Mouse (Mus musculus) limb, embryonic 11.5 days (tissue): ENCODE results near the gene Pi4k2b. TPM values are rescaled to one million over a fixed set of nuclear protein-coding genes. Genes with fewer than 3 reads are reported as not detected.
"Not testable (repeated sequence)": the region's sequence is repeated elsewhere in the genome, so short reads cannot be mapped to it uniquely, and the experiment has no call there.

Experiments
- ATAC-seq: fragments of 200-750 bp; cut with Nextera tagmentation; 2 replicates; pipeline ENCODE4 v1.8.0; 2017; ENCODE audit warnings: low read depth; ENCODE audit not compliant: insufficient number of reproducible peaks, low FRiP score, low TSS enrichment
- DNase-seq: peaks from one replicate; pipeline ENCODE4 v3.0.0-alpha.2; 2015; ENCODE audit warnings: low spot score
- H3K27ac ChIP-seq: fragments of 300-500 bp; sonication (generic); replicated peaks from 2 replicates; pipeline ENCODE4 v1.5.1; 2014; ENCODE audit warnings: low read depth, mild to moderate bottlenecking, low read length
- H3K27me3 ChIP-seq: fragments of 300-500 bp; sonication (generic); 2 replicates; pipeline ENCODE4 v1.6.1; 2014; ENCODE audit warnings: mild to moderate bottlenecking, low read length, mixed read lengths; ENCODE audit not compliant: control insufficient read depth, insufficient read depth
- H3K36me3 ChIP-seq: fragments of 300-500 bp; sonication (generic); 2 replicates; pipeline ENCODE4 v1.6.1; 2014; ENCODE audit warnings: mild to moderate bottlenecking, low read length, moderate library complexity, mixed read lengths; ENCODE audit not compliant: control insufficient read depth, insufficient read depth
- H3K4me1 ChIP-seq: fragments of 300-500 bp; sonication (generic); 2 replicates; pipeline ENCODE4 v1.6.1; 2014; ENCODE audit warnings: low read length, mixed read lengths; ENCODE audit not compliant: control insufficient read depth, insufficient read depth
- H3K4me2 ChIP-seq: fragments of 300-500 bp; sonication (generic); 2 replicates; pipeline ENCODE4 v1.6.1; 2014; ENCODE audit warnings: low read depth, mild to moderate bottlenecking, moderate library complexity; ENCODE audit not compliant: severe bottlenecking
- H3K4me3 ChIP-seq: fragments of 300-500 bp; sonication (generic); 2 replicates; pipeline ENCODE4 v1.5.1; 2014; ENCODE audit warnings: low read depth, low read length
- H3K9ac ChIP-seq: fragments of 300-500 bp; sonication (generic); 2 replicates; pipeline ENCODE4 v1.6.1; 2014; ENCODE audit warnings: mild to moderate bottlenecking, low read length
- H3K9me3 ChIP-seq: fragments of 300-500 bp; sonication (generic); 2 replicates; pipeline ENCODE4 v1.6.1; 2016; ENCODE audit warnings: low read length; ENCODE audit not compliant: control insufficient read depth
- WGBS: fragments of 180-500 bp; shearing (Covaris S2); extraction: QIAGEN DNeasy Blood & Tissue Kit; methylation state at CpG from one replicate; pipeline ENCODE4 v1.1.7; 2014; 5-methylcytosine and 5-hydroxymethylcytosine counted together
- polyA plus RNA-seq: library from polyadenylated mRNA; unstranded; fragments of >200 nt; fragmentation: Nextera tagmentation; extraction: Ambion mirVana; gene quantifications from 2 replicates; pipeline ENCODE4 v1.2.1, GENCODE M21; 2014

The Pi4k2b gene
- polyA plus RNA-seq, 1 experiment from 2014 or later: 22.8 TPM

DNA sequence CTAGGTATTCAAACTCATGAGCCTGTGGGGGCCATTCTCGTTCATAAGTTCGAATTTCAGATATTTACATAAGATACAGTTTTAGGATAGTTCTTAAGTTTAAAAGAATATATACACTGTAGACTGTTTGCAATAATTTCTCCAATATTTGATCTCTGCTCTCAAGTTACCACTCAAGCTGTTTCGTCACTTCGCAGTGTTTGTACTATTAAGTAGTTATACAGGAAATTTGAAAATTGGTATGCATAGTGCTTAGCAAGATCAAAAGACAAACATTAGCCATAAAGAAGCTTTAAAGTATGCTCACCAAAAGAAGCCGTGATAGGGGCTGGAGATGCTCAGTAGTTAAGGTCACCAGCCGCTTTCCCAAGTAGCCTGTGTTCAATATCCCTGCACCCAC, 14.6 kb downstream of the Pi4k2b start:
- no peak overlapping the region for H3K4me2 ChIP-seq
- no peaks in the 10 kb centered on the region for H3K27me3 ChIP-seq
- H3K9me3 ChIP-seq: no peaks in the 10 kb centered on the region
- H3K9ac ChIP-seq: no peak overlapping the region
- WGBS: 89% methylated on average over 6 of the region's 6 CpGs
- no peaks in the 10 kb centered on the region for H3K4me1 ChIP-seq
- ATAC-seq (no peak), DNase-seq (no peak)
- H3K4me3 ChIP-seq: no peak overlapping the region
- no peak overlapping the region for H3K27ac ChIP-seq
- no peaks in the 10 kb centered on the region for H3K36me3 ChIP-seq

DNA sequence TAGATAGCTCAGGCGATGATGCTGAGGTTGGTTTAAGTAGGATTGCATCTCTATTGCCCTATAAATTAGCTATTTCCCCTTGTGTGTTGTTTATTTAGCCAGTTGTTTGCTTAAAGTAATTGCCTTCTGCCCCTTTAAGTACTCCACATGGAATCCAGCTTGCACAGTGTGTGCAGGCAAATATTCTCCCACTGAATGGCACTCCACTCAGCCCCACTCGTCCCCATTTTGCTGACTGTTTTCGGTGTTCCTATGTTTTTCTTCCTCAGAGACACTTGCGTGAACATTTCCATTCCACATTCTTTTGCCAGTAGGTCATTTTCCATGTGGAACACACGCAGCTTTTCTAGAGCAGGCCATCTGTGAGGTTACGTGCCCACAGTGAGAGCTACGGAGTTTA, 21.2 kb downstream of the Pi4k2b start:
- WGBS: 88% methylated on average over 7 of the region's 7 CpGs
- Histone ChIP-seq H3K4me3 (no peak overlapping the region), H3K27me3 (no peaks in the 10 kb centered on the region), H3K36me3 (peaks cover 3% of the 10 kb centered on the region; the same call in 1 of the 2 replicates), H3K9me3 (no peaks in the 10 kb centered on the region), H3K4me1 (no peaks in the 10 kb centered on the region), H3K27ac (no peak overlapping the region), H3K9ac (no peak overlapping the region), H3K4me2 (no peak overlapping the region)
- ATAC-seq (no peak), DNase-seq (no peak)

DNA sequence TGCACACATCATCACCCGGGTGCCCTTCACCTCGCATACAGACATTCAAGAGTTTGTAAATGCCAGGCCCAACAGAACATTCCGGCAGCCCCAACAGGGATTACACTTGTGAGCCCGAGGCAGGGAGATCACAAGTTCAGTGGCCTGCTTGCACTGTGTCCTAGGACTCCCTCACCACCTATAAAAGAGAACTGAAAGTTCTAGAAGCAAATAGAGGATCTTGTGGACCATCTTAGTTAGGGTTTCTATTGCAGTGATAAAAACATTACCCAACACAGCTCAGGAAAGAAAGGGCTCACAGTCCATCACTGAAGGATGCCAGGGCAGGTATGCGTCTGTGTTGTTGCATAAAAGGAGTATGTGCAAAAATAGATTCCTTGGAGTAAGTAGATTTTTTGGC, 32.9 kb downstream of the Pi4k2b start:
- no peak for ATAC-seq
- H3K4me2 ChIP-seq: no peak overlapping the region
- no peaks in the 10 kb centered on the region for H3K36me3 ChIP-seq
- DNase-seq: no peak
- no peak overlapping the region for H3K27ac ChIP-seq
- 87% methylated on average over 5 of the region's 5 CpGs for WGBS
- H3K9me3 ChIP-seq: no peaks in the 10 kb centered on the region
- no peaks in the 10 kb centered on the region for H3K27me3 ChIP-seq
- no peaks in the 10 kb centered on the region for H3K4me1 ChIP-seq
- H3K4me3 ChIP-seq: no peak overlapping the region
- no peak overlapping the region for H3K9ac ChIP-seq

DNA sequence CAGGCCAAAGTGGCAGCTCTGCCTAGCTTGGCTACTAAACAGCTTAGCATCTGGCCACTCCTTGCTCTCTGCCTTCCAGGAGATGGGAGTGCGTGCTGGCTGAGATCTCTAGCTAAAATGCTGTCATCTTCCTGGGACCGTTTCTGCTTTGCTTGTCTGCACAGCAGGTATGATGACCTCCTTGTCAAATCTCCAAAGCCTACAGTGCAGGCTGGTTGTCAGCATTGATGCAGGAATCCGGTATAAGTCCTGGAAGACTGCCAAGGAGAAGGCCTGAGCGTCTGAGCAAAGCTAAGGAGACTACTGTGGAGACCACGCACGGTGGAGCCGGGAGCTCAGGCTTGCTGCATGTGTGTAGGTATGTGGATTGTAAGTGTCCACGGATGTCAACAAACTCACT, 33.9 kb downstream of the Pi4k2b start, which contains the start of gene Zcchc4:
TSS of gene Zcchc4 (plus strand) at position 173 of the 400 bp plus-strand sequence.
- Histone ChIP-seq H3K36me3 (no peaks in the 10 kb centered on the region), H3K4me1 (no peaks in the 10 kb centered on the region), H3K9ac (no peak within 1 kb of the TSS), H3K27me3 (no peaks in the 10 kb centered on the region), H3K4me2 (no peak within 1 kb of the TSS), H3K9me3 (no peaks in the 10 kb centered on the region), H3K27ac (no peak within 1 kb of the TSS), H3K4me3 (no peak within 1 kb of the TSS)
- no peak for DNase-seq
- 82% methylated on average over 8 of the region's 8 CpGs for WGBS
- ATAC-seq: no peak

DNA sequence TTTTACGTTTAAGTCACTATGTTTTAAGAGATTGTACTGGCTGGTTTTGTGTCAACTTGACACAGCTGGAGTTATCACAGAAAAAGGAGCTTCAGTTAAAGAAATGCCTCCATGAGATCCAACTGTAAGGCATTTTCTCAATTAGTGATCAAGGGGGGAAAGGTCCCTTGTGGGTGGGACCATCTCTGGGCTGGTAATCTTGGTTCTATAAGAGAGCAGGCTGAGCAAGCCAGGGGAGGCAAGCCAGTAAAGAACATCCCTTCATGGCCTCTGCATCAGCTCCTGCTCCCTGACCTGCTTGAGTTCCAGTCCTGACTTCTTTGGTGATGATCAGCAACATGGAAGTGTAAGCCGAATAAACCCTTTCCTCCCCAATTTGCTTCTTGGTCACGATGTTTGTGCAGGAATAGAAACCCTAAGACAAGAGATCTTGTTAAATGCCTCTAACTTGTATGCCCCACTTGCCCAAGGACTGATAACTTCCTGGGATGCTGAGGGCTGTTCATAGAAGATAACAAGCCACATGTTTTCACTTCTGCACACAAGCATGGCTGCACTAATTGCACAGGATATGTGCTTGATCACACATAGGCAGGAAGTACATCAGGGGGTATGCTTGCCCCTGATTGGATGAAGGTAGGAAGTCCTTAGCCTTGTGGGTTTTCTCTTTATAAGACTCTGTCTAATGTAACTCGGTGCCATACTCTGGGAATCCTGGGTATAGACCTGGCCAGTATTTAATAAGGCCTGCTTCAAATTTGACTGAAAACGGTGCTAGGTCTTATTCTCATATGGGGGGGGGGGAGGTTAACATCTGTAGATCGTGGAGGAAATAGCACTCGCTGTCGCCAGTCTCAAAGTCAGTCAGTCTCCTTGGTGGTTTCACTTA, 35.3 kb downstream of the Pi4k2b start:
- WGBS: 86% methylated on average over 8 of the region's 8 CpGs
- H3K27ac ChIP-seq, ATAC-seq, H3K9me3 ChIP-seq, H3K9ac ChIP-seq, H3K4me2 ChIP-seq, DNase-seq, H3K4me3 ChIP-seq, H3K36me3 ChIP-seq, H3K4me1 ChIP-seq, H3K27me3 ChIP-seq: not testable (repeated sequence)

DNA sequence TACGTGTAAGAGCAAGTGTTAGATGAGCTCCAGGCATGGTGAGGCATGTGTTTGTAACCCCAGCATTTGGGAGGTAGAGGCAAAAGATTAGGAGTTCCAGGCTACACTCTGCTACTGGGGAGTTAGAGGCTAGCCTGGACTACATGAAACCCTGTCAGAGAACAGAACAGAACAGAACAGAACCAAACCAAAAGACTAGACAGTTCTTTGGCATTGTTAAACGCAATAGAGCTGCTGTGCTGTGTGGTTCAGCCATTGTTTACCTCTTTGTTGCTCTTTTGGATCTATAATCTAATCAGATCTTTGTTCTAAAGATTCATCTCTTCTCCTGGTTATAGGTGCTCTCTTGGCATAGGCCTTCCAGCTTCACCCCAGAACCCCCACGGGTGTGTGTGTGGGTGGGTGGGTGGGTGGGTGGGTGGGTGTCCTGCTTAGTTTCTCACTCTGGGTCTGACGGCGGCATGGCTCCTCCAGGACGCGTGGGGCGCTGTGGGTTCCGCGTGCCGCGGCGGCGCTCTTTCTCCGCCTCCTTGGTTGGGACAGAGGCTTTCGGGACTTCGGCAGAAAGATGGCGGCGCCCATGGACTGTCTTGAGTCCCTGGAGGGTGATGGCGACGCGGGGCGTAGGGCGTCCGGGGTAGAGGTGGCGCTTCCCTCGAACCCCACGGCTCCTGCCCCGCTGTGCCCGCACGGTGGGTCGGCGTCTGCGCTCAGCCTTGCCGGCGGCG, 41.3 kb downstream of the Pi4k2b start:
- ATAC-seq (peak; percentile 95), DNase-seq (peak; percentile 95)
- no peaks in the 10 kb centered on the region for H3K27me3 ChIP-seq
- no peaks in the 10 kb centered on the region for H3K4me1 ChIP-seq
- H3K36me3 ChIP-seq: no peaks in the 10 kb centered on the region
- peak overlapping the region; percentile 88 for H3K9ac ChIP-seq
- H3K27ac ChIP-seq: peak overlapping the region; percentile 70; the same call in 1 of the 2 replicates
- H3K9me3 ChIP-seq: no peaks in the 10 kb centered on the region
- H3K4me3 ChIP-seq: peak overlapping the region; percentile 84
- peak overlapping the region; percentile 36 for H3K4me2 ChIP-seq
- WGBS: 4% methylated on average over 37 of the region's 37 CpGs

DNA sequence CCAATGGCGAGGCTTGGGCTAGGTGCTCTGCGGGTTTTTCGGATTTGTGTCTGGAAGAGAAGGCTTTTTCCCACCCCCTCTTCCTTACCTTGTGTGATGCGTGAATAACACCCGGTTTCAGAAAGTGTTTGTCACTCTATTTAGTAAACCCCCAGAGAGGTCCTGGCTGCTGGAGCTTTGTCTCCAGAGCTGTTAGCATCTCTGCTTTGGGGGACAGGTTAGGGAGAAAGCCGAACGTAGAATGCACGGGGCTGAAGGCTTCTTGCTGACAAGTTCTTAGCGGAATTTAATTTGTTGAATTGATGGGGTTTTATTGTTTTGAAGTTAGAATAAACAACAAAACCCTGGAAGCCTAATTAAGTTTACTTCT, 41.9 kb downstream of the Pi4k2b start:
- 0% methylated on average over 9 of the region's 9 CpGs for WGBS
- Histone ChIP-seq H3K27ac (peak overlapping the region; percentile 70; the same call in 1 of the 2 replicates), H3K4me3 (peak overlapping the region; percentile 84), H3K4me1 (no peaks in the 10 kb centered on the region), H3K9me3 (no peaks in the 10 kb centered on the region), H3K27me3 (no peaks in the 10 kb centered on the region), H3K9ac (peak overlapping the region; percentile 88), H3K4me2 (peak overlapping the region; percentile 36), H3K36me3 (no peaks in the 10 kb centered on the region)
- DNase-seq: no peak
- ATAC-seq: peak; percentile 67

DNA sequence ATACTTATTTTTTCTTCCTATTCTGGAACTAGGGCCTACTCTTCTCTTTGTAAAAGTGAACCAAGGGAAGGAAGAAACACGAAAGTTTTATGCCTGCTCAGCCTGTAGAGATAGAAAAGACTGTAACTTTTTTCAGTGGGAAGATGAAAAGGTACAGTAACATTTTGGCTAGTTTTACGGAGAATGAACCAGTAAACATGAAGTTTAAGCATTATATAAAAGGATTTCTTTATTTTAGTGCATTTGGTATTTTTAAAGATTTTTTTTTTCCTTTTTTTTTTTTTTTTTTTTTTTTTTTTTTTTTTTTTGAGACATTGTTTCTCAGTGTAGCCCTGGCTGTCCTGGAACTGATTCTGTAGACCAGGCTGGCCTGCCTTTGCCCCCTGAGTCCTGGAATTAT, 42.6 kb downstream of the Pi4k2b start:
- Histone ChIP-seq H3K36me3 (no peaks in the 10 kb centered on the region), H3K4me2 (peak overlapping the region; percentile 36; the same call in 1 of the 2 replicates), H3K9ac (no peak overlapping the region), H3K4me1 (no peaks in the 10 kb centered on the region), H3K27me3 (no peaks in the 10 kb centered on the region), H3K27ac (no peak overlapping the region), H3K9me3 (no peaks in the 10 kb centered on the region), H3K4me3 (peak overlapping the region; percentile 84; the same call in 1 of the 2 replicates)
- ATAC-seq (no peak), DNase-seq (no peak)
- 83% methylated on average over 2 of the region's 2 CpGs for WGBS
